Comparison of ENCODE assay signal across 8 mouse cellular contexts in genomic region chr4:153480551-153481262, GRCm38 (mm10). TPM values are rescaled to one million over a fixed set of nuclear protein-coding genes. Genes with fewer than 3 reads are reported as not detected.
DNase-seq lines count a peak whose midpoint lies in the region; ATAC-seq lines count a peak whose summit lies in the region.

No protein-coding gene starts in this region.

- peak overlapping the region; percentile 52 for H3K4me3 ChIP-seq in kidney, embryonic 16.5 days (ENCODE audit: low read length)
- peak overlapping the region; percentile 47 for H3K4me3 ChIP-seq in embryonic facial prominence, embryonic 12.5 days
- H3K4me3 ChIP-seq in hindbrain, embryonic 14.5 days (replicated peaks; ENCODE audit: low read length), result peak overlapping the region; percentile 68
- peak overlapping the region; percentile 70 for H3K4me3 ChIP-seq in neural tube, embryonic 15.5 days (replicated peaks)

- H3K4me1 ChIP-seq in kidney, embryonic 16.5 days (ENCODE audit: insufficient read depth, low read length), result peaks cover 23% of the 10 kb centered on the region
- peaks cover 31% of the 10 kb centered on the region for H3K4me1 ChIP-seq in embryonic facial prominence, embryonic 12.5 days
- H3K4me1 ChIP-seq in hindbrain, embryonic 14.5 days (replicated peaks; ENCODE audit: control insufficient read depth, insufficient read depth, low read length), result peaks cover 57% of the 10 kb centered on the region
- H3K4me1 ChIP-seq in neural tube, embryonic 15.5 days, result peaks cover 81% of the 10 kb centered on the region

- no peaks in the 10 kb centered on the region for H3K9me3 ChIP-seq in kidney, embryonic 16.5 days (ENCODE audit: low read length)
- H3K9me3 ChIP-seq in embryonic facial prominence, embryonic 12.5 days, result no peaks in the 10 kb centered on the region
- H3K9me3 ChIP-seq in hindbrain, embryonic 14.5 days (ENCODE audit: control insufficient read depth, low read length), result no peaks in the 10 kb centered on the region
- H3K9me3 ChIP-seq in neural tube, embryonic 15.5 days (replicated peaks), result no peaks in the 10 kb centered on the region

- intact Hi-C loops in left cerebral cortex, postnatal 4 days (cut with DNase I), result loop anchor here (5.0 kb wide), 3 partner anchors 462 to 858 kb away; no protein-coding TSS in a partner anchor

- H3K36me3 ChIP-seq in kidney, embryonic 16.5 days (ENCODE audit: insufficient read depth, low read length), result no peaks in the 10 kb centered on the region
- H3K36me3 ChIP-seq in embryonic facial prominence, embryonic 12.5 days, result no peaks in the 10 kb centered on the region
- no peaks in the 10 kb centered on the region for H3K36me3 ChIP-seq in hindbrain, embryonic 14.5 days (replicated peaks; ENCODE audit: control insufficient read depth, insufficient read depth)
- no peaks in the 10 kb centered on the region for H3K36me3 ChIP-seq in neural tube, embryonic 15.5 days

- H3K9ac ChIP-seq in kidney, embryonic 16.5 days (replicated peaks; ENCODE audit: low read length), result peak overlapping the region; percentile 58; the same call in 1 of the 2 replicates
- H3K9ac ChIP-seq in embryonic facial prominence, embryonic 12.5 days, result no peak overlapping the region
- H3K9ac ChIP-seq in hindbrain, embryonic 14.5 days, result peak overlapping the region; percentile 89
- peak overlapping the region; percentile 94 for H3K9ac ChIP-seq in neural tube, embryonic 15.5 days (replicated peaks)

- no peak overlapping the region for H3K27ac ChIP-seq in kidney, embryonic 16.5 days (ENCODE audit: low read length)
- H3K27ac ChIP-seq in embryonic facial prominence, embryonic 12.5 days, result no peak overlapping the region
- peak overlapping the region; percentile 87 for H3K27ac ChIP-seq in hindbrain, embryonic 14.5 days
- H3K27ac ChIP-seq in neural tube, embryonic 15.5 days (replicated peaks), result peak overlapping the region; percentile 94

- peak overlapping the region; percentile 78 for H3K4me2 ChIP-seq in kidney, embryonic 16.5 days (replicated peaks; ENCODE audit: low read depth, low read length)
- peak overlapping the region; percentile 89 for H3K4me2 ChIP-seq in embryonic facial prominence, embryonic 12.5 days (replicated peaks)
- H3K4me2 ChIP-seq in hindbrain, embryonic 14.5 days (replicated peaks), result peak overlapping the region; percentile 85
- H3K4me2 ChIP-seq in neural tube, embryonic 15.5 days, result peak overlapping the region; percentile 81

- 0 out of 2 replicates have a peak, but pooled peaks have one; percentile 7 for ATAC-seq in kidney, embryonic 16.5 days (ENCODE audit: low FRiP score, low TSS enrichment)
- no peak for ATAC-seq in embryonic facial prominence, embryonic 12.5 days (ENCODE audit: insufficient number of reproducible peaks, insufficient read depth, low FRiP score, low TSS enrichment)
- ATAC-seq in hindbrain, embryonic 14.5 days (ENCODE audit: low FRiP score), result peak; percentile 57; the same call in 1 of the 2 replicates
- no peak; the same call in 1 of the 2 replicates for ATAC-seq in neural tube, embryonic 15.5 days (ENCODE audit: low FRiP score)

- WGBS in kidney, embryonic 16.5 days, result 4% methylated on average over 19 of the region's 19 CpGs
- 2% methylated on average over 19 of the region's 19 CpGs for WGBS in embryonic facial prominence, embryonic 12.5 days
- WGBS in hindbrain, embryonic 14.5 days, result 2% methylated on average over 19 of the region's 19 CpGs
- 3% methylated on average over 19 of the region's 19 CpGs for WGBS in neural tube, embryonic 15.5 days

- H3K27me3 ChIP-seq in kidney, embryonic 16.5 days (ENCODE audit: insufficient read depth, low read length), result peaks cover 75% of the 10 kb centered on the region
- peaks cover 80% of the 10 kb centered on the region for H3K27me3 ChIP-seq in embryonic facial prominence, embryonic 12.5 days
- H3K27me3 ChIP-seq in hindbrain, embryonic 14.5 days (ENCODE audit: control insufficient read depth, insufficient read depth, low read length), result no peaks in the 10 kb centered on the region
- H3K27me3 ChIP-seq in neural tube, embryonic 15.5 days (replicated peaks), result no peaks in the 10 kb centered on the region

- DNase-seq in kidney, adult 8-10 months, result no peak
- DNase-seq in hindbrain, embryonic 14.5 days (ENCODE audit: low spot score), result peak; percentile 83
- peak; percentile 79 for DNase-seq in left cerebral cortex, postnatal 4 days
- no peak for DNase-seq in thymus, postnatal 36 days
- no peak for DNase-seq in spleen, postnatal 14 days (ENCODE audit: low spot score in 2 of 2)

RNA-seq across cellular contexts. Expression of gene Ajap1, which starts 1.9 kb away (rescaled TPM):
- 1.5 and 2.6 TPM in 2 replicates for polyA plus RNA-seq in kidney, embryonic 16.5 days (2015; fragmentation: Nextera tagmentation; extraction: Ambion mirVana)
- 0.52 and 0.78 TPM in 2 replicates for polyA plus RNA-seq in embryonic facial prominence, embryonic 12.5 days (2016; fragmentation: Nextera tagmentation; extraction: Ambion mirVana)
- polyA plus RNA-seq in hindbrain, embryonic 14.5 days (2014; fragmentation: Nextera tagmentation; extraction: Ambion mirVana), result 16.3 and 18.5 TPM in 2 replicates
- total RNA-seq in left cerebral cortex, postnatal 4 days (2021), result 10 to 100 TPM; 35.4 to 37.0 TPM
- 23.9 and 26.5 TPM in 2 replicates for polyA plus RNA-seq in neural tube, embryonic 15.5 days (2015; fragmentation: Nextera tagmentation; extraction: Ambion mirVana)

Comparison
In these comparisons a context has a peak if more than half of its experiments do, and no peak if none do; other contexts are left out.
1. ATAC-seq: peak in kidney, embryonic 16.5 days (single experiment) and hindbrain, embryonic 14.5 days (single experiment); none in embryonic facial prominence, embryonic 12.5 days (single experiment) and neural tube, embryonic 15.5 days (single experiment).
2. H3K27ac ChIP-seq: peak in hindbrain, embryonic 14.5 days (single experiment) and neural tube, embryonic 15.5 days (single experiment); none in kidney, embryonic 16.5 days (single experiment) and embryonic facial prominence, embryonic 12.5 days (single experiment).
3. DNase-seq: peak in hindbrain, embryonic 14.5 days (single experiment) and left cerebral cortex, postnatal 4 days (single experiment); none in kidney, adult 8-10 months (0 of 2), thymus, postnatal 36 days (0 of 2) and spleen, postnatal 14 days (0 of 2).
4. Peak in every context shown above with its lines, with median percentiles within 50 percentile points of each other: H3K4me2 ChIP-seq and H3K4me3 ChIP-seq.